Mouse (Mus musculus): Measurements from ENCODE around the gene Rap1gap2.

Gene Rap1gap2

DNA sequence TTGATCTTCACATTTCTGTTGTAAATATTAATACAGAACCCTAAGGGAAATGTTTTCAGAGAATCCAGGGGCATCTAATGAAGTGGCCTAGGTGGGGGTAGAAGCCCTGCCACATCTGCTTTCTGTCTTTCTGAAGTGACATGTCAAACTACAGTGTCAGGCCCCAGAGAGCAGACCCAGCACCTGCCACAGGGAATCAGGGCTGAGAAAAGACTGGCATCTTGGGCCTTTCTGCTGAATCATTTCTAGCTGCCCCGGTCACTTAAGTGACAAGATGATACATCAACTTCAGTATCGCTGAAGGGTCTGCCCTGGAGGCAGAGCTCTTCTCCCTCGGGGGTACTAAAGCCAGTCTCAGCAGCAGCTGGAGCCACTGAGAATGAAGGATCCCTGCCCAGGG is 111.7 kb downstream of the Rap1gap2 start:
- DNase-seq, result no peak

- DNase-seq, result no peak
These were observed 114.1 kb downstream of the Rap1gap2 start for GRCm38 (mm10) chr11:74496581-74496980.

DNA sequence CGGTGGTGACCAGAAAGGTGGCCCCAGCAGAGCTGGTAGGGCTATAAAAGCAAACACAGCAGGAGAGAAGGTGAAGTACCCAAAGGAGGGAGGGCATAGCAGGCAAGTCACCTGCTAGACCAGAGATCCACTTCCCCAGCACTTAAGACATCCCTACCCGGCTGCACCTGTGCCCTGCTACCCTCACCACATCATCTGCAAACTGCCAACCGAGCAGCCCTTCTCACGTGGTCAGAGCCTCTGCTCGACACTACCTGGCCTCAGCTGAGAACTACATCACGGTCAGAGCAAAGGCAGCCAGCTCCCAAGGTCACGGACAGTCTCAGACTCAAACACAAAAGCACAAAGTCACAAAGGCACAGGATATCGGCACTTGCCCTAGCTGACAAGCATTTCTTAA is 116.8 kb downstream of the Rap1gap2 start:
- no peak for DNase-seq

DNA sequence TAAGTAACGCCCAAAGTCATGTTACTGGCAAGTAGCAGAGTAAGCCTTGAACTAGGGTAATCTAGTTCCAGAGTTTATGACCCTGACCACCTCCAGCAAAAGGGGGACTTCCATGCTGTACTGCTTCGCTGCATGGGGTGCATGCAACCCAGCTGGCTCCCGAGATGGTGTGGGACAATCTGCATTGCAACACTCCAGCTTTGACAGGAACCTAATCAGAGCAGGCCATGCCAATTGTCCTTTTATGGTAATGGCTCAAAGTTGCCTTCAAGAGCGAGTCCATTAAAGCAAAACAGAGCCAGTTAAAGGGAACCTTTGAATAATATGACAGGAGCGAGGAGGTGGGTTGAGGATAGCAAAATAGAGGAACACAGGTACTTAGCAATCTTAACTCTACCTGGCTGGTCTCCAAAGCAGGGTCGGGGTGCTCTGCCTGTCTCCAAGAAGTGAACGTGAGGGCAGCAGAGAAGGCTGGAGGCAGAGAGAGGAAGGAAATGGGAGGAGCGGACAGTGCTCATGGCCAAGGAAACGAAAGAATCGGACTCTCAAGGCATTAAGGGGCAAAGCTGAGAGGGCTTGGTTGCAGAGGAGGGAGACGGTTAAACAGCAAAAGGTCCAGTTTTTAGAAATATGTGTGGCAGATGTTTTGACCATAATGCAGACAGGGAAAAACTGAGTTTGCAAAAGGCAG is 117.4 kb downstream of the Rap1gap2 start:
- no peak for DNase-seq

GRCm38 (mm10) chr11:74491130-74491529 is 119.6 kb downstream of the Rap1gap2 start:
- DNase-seq, result no peak

DNA sequence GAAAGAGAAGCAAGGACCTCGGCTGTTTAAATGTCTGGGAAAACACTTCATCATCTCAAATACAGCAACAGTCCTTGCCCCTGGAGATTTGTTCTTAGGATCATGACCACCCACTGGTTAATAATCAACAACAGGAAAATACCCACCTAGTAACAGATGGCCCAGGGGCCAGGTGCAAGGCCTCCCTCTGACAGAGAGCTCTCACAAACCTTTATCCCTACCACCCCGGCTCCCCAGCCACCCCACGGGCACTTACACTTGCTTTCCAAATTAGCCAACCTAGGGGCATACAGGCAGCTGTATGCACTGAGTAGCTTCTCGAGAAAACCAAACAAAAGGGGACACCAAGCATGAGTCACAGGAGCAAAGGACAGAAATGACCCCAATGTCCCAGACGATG is 121.5 kb downstream of the Rap1gap2 start:
- no peak for DNase-seq

GRCm38 (mm10) chr11:74487952-74488351 is 122.8 kb downstream of the Rap1gap2 start:
- DNase-seq, result no peak

DNA sequence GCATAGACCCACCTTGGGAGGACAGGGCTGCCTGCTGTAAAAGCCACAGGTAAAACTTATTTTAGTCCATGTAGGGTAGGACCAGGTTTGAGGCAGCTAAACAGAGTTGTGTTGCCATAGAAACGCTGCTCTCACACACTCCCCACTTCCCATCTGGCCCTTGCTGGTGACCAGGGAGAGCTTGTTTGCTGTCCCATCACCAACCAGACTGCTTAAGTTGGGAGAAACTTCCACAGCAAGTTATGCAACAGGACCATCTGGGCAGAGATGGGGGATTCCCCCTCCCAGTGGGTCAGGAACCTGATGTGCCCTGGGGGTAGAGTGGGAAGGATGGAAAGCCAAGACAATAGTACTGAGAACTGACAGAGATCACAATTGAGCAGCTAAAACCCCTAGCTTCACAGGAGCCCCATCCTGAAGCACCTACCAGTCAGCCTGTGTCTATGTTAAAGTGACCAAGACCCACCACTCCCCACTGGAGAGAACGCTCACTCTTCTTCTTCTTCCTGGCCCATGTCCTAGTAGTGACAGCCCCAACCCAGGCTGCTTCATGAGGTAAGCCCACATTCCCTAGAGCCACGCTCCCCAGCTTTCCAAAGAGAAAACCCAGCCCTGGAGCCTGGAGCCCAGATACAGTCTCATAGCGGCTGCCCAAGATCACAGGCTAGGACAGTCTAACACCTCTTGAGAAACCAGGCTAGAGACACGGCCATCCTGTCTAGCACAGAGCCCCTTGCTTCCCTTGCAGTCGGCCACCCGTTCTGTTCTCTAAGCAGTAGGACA is 125.1 kb downstream of the Rap1gap2 start:
- no peak for DNase-seq

GRCm38 (mm10) chr11:74483871-74484270 is 126.8 kb downstream of the Rap1gap2 start:
- DNase-seq, result no peak

- DNase-seq, result no peak
These were observed 127.4 kb downstream of the Rap1gap2 start for GRCm38 (mm10) chr11:74483153-74483817.

DNA sequence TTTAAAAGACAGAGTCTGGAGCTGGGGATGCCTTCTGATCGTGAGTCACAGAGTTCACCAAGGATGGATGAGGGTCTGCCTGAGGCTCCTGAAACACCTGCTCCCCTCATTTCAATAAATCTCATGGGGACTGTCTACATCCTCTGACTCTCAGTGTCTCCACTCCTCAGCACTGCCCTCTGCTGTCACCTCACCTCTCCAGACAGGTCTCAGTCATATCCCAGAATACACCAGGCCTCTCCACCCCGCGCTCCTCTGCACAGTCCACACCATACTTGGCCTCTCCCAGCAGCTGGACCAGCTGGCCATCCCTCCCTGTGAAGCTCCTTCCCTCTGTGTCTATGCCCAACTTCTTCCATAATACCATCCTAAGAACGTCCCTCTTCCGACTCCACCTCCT is 128.9 kb downstream of the Rap1gap2 start:
- no peak for DNase-seq

GRCm38 (mm10) chr11:74479715-74480289 is 130.9 kb downstream of the Rap1gap2 start:
- DNase-seq, result peak in 1 of 2 experiments; percentile 3

- no peak for DNase-seq
These were observed 131.8 kb downstream of the Rap1gap2 start for GRCm38 (mm10) chr11:74478877-74479276.

DNA sequence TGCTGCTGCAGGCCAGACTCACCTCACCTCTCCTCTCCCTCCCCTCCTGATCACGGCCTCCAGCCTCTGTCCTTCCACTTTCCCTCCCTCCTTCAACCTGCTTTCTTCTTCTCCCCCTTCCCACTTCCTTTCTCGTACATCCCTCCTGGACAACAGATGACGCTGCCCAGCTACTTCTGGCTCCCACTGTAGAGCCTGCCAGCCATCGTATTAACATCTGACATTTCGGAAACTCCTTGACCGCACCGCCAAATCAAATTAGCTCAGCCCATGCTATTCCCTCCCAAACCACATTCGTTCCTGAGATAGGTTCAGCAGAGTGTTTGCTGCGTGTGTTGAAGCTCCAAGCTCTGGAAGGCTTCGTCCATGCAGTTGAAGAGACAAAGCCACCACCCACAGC is 138.0 kb downstream of the Rap1gap2 start:
- no peak for DNase-seq

DNA sequence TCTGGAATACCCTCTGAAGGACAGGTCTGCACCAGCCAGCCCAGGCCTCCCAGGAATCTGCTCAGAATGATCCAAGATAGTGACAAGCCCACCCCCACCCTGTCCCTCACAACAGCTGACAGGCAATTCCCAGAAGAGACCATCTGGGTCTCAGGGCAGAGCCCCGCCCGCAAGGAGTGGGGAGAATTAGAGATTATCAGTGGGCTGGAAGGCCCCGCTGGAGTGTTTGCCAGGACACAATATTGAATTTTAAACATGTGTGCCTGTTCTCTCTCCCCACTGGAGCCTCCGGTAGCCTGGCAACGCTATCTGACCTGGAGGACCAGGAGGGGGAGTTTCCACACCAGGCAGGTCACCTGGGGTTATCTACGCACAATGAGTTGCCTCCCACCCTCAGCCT is 142.5 kb downstream of the Rap1gap2 start:
- no peak for DNase-seq

GRCm38 (mm10) chr11:74465712-74466111 is 145.0 kb downstream of the Rap1gap2 start:
- DNase-seq, result peak; percentile 3 to 7

- DNase-seq, result no peak
These were observed 146.3 kb downstream of the Rap1gap2 start for GRCm38 (mm10) chr11:74464181-74464977.

DNA sequence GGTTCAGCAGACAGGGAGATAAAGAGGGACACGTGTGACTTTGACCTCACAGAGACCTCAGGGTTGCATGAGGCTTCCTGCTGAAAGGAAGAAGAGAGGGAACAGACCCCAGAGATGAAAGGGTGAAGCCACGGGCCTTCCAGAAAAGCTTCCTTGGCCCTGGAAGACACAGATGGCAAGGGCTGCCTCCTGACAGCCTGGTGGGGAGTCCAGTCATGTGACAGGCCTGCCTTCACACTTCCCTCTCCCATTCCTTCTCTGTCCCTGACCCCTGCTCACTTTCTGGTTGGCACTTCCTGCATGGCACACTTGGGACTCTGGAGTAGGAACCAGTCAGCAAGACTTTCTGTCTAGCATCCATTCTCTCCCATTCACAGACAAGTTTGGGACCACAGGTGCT is 148.1 kb downstream of the Rap1gap2 start:
- no peak for DNase-seq

DNA sequence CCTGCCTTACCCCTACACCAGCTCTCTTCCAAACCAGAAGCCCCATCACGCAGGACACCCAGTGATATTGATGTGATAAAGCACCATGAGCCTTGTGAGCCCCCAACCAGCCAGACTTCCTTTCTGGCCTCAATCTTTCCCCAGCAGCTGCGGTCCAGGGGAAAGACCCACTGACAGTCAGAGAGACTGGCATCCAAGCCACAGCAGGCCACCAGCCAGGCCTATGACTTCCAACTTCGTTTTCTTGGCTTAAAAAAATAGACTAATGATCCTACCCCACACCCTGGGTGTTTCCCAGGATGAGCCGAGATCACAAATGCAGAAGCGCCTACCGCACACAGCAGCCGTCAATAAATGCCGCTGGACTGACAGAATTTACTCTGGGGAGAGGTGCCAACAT is 151.1 kb downstream of the Rap1gap2 start:
- no peak for DNase-seq

- DNase-seq, result no peak
These were observed 152.3 kb downstream of the Rap1gap2 start for GRCm38 (mm10) chr11:74458400-74458799.

DNA sequence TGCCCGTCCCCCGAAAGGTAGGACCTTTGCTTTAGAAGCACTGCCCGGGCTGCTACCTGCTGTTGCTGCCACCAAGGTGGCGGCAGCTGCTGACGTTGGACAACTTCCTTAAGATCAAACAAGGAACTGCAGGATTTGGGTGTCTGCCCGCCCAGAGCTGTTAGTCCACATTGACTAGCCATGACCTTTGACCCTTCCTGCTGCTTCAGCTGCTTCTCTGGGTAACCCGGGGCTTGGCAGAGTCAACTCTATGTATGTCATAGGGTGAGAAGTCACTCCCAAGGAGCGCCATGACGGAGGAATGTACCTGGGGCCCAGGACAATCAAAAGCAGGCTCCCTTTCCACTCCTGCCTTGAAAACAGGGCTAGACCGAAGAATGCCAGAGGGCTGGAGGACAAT is 153.5 kb downstream of the Rap1gap2 start:
- no peak for DNase-seq

DNA sequence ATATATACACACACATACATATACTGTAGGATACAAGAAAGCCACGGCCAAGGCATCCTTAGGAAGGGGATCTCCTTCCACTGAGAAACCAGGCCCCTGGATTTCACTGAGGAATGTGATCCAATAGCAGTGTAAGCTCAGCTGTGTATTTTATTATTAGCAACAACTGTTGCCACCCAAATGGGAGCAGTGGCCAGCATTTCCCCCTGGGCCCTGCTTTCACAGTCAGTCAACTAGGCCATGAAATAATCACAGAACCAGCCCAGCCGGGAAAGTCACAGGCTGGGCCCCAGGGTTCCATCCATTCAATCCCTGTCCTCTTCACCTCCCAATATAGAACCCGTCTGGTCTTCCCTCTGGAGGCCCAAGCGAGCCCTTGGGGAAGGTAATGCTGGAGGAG is 162.2 kb downstream of the Rap1gap2 start:
- DNase-seq, result no peak

DNA sequence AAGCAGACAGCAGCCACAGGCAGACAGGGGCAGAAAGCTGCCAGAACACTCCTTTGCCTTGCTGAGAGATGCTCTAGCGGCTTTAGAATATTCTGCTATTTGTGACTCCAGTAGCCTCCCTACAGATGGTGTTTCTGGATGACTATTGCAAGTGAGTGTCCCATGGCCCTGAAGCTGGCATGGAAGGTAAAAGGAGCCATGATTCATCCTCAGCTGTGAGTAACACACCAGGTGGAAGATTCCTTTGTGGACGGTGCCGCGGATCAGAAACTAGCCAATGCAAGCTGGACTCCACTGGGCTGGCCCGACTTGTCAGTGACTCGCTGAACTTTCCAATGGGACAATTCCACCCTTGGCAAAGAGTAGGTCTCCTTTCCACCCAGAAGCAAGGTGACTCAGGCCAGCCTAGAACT is 162.7 kb downstream of the Rap1gap2 start:
- DNase-seq, result no peak

Data from B cell, adult 2 months (primary cell).